Mouse (Mus musculus) heart, postnatal 0 days (tissue): ENCODE results near the gene Tgfbr3. TPM values are rescaled to one million over a fixed set of nuclear protein-coding genes. Genes with fewer than 3 reads are reported as not detected.

Experiments used
- ATAC-seq: fragments of 200-750 bp; cut with Nextera tagmentation; 2 replicates; pipeline ENCODE4 v1.8.0; 2017; ENCODE audit warnings: low read depth, moderate number of reproducible peaks, moderate library complexity; ENCODE audit not compliant: insufficient read depth
- DNase-seq: peaks from one replicate; pipeline ENCODE4 v3.0.0-alpha.2; 2016; ENCODE audit warnings: low spot score
- H3K27ac ChIP-seq: fragments of 300-500 bp; sonication (generic); 2 replicates; pipeline ENCODE4 v1.5.1; 2014; ENCODE audit warnings: low read depth, mild to moderate bottlenecking
- H3K27me3 ChIP-seq: fragments of 300-500 bp; sonication (generic); 2 replicates; pipeline ENCODE4 v1.6.1; 2014; ENCODE audit warnings: low read length, mixed read lengths; ENCODE audit not compliant: control insufficient read depth, insufficient read depth
- H3K36me3 ChIP-seq: fragments of 300-500 bp; sonication (generic); replicated peaks from 2 replicates; pipeline ENCODE4 v1.6.1; 2014; ENCODE audit warnings: low read length, mixed read lengths; ENCODE audit not compliant: control insufficient read depth, insufficient read depth
- H3K4me1 ChIP-seq: fragments of 300-500 bp; sonication (generic); 2 replicates; pipeline ENCODE4 v1.6.1; 2014; ENCODE audit warnings: antibody characterized with exemption; ENCODE audit not compliant: control insufficient read depth, insufficient read depth
- H3K4me2 ChIP-seq: fragments of 300-500 bp; sonication (generic); 2 replicates; pipeline ENCODE4 v1.6.1; 2014; ENCODE audit warnings: low read depth, mild to moderate bottlenecking, low read length, moderate library complexity
- H3K4me3 ChIP-seq: fragments of 300-500 bp; sonication (generic); 2 replicates; pipeline ENCODE4 v1.5.1; 2014; ENCODE audit warnings: low read depth, low read length
- H3K9ac ChIP-seq: fragments of 300-500 bp; sonication (generic); replicated peaks from 2 replicates; pipeline ENCODE4 v1.6.1; 2014; ENCODE audit warnings: low read depth, low read length, mixed read lengths
- H3K9me3 ChIP-seq: fragments of 300-500 bp; sonication (generic); replicated peaks from 2 replicates; pipeline ENCODE4 v1.6.1; 2016; ENCODE audit warnings: low read length; ENCODE audit not compliant: control insufficient read depth
- CTCF ChIP-seq: IDR thresholded peaks from 2 replicates; pipeline ENCODE4 v1.5.1; 2016; ENCODE audit warnings: antibody characterized with exemption, control low read depth, low read depth
- EP300 ChIP-seq: IDR thresholded peaks from 2 replicates; pipeline ENCODE4 v1.6.1; 2016; ENCODE audit warnings: antibody characterized with exemption, low read depth
- WGBS: fragments of 180-500 bp; shearing (Covaris S2); extraction: QIAGEN DNeasy Blood & Tissue Kit; methylation state at CpG from one replicate; pipeline ENCODE4 v1.1.7; 2014; 5-methylcytosine and 5-hydroxymethylcytosine counted together
- polyA plus RNA-seq: library from polyadenylated mRNA; unstranded; fragments of >200 nt; fragmentation: Nextera tagmentation; extraction: Ambion mirVana; gene quantifications from 2 replicates; pipeline ENCODE4 v1.2.1, GENCODE M21; 2015
- total RNA-seq: library from RNA; depleted of rRNA; stranded (reverse); fragments of >200 nt; gene quantifications from 2 replicates; pipeline ENCODE4 v1.2.3, GENCODE M21; 2014; ENCODE audit warnings: low replicate concordance

Tgfbr3 gene
- total and polyA plus RNA-seq, 2 experiments from 2014 or later, result 11.8 to 60.6 TPM

DNA sequence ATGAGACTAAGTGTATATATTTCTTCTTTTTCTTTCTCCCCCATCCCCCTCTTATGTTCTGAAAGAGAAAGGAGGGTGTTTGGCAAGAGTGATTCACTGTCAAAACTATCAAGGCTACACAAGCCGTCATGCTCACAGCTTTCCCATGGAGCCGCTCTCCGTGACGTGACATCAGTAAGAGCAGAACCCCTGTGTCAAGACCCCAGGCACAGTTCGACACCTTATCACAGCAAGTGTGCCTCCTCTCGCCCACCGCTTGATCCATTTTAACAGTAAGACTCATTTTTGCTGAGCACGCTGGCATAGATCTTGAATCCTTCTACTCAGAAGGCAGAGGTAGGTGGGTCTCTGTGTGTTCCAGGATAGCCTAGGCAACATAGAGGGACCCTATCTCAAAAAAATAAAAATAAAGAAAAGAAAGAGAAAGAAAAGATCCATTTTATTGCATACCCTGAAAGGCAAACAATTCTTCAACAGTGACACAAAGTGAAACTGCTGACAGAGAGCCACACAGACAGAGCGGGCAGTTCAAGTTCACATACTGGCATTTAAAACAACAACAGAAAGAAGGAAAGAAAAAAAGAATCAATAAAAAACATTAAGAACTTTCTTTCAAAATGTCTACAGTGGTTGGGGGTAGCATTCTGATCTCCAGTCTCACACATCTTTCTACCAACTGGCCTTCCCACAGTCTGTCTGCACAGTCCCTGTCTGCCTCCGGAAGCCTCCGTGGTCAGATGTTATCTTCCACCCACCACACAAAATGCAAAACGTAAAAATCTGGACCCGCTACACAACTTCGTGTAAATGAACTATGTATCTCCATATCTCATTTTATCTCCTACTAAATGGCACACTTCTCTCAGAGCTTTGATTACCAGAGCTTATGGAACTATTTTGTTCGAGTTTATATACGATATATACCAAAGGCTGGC lies 24.7 kb downstream of the Tgfbr3 start:
- Histone ChIP-seq H3K27ac (no peak overlapping the region), H3K36me3 (peaks cover 13% of the 10 kb centered on the region; the same call in 1 of the 2 replicates), H3K27me3 (no peaks in the 10 kb centered on the region), H3K4me2 (no peak overlapping the region), H3K4me1 (peaks cover 39% of the 10 kb centered on the region), H3K9me3 (no peaks in the 10 kb centered on the region), H3K4me3 (no peak overlapping the region), H3K9ac (no peak overlapping the region)
- TF ChIP-seq CTCF (no peak), EP300 (no peak)
- DNase-seq (no peak), ATAC-seq (no peak)
- 86% methylated on average over 16 of the region's 16 CpGs for WGBS

DNA sequence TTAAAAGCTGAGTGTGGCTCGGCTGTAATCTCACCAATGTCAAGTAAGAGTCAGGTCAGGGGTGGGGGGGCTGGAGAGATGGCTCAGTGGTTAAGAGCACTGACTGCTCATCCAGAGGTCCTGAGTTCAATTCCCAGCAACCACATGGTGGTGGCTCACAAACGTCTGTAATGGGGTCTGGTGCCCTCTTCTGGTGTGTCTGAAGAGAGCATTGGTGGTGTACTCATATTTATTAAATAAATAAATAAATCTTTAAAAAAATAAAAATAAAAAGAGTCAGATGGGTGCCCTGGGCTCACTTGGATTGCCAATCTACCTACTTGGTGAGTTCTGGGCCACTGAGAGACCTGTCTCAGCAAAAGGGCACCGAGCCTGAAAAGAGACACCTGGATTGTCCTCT lies 25.6 kb downstream of the Tgfbr3 start:
- no peaks in the 10 kb centered on the region for H3K27me3 ChIP-seq
- H3K27ac ChIP-seq, result no peak overlapping the region
- DNase-seq (no peak), ATAC-seq (no peak)
- peaks cover 35% of the 10 kb centered on the region for H3K4me1 ChIP-seq
- H3K9me3 ChIP-seq, result no peaks in the 10 kb centered on the region
- TF ChIP-seq EP300 (no peak), CTCF (no peak)
- H3K9ac ChIP-seq, result no peak overlapping the region
- H3K4me2 ChIP-seq, result no peak overlapping the region
- 92% methylated on average over 3 of the region's 3 CpGs for WGBS
- peaks cover 19% of the 10 kb centered on the region for H3K36me3 ChIP-seq
- no peak overlapping the region for H3K4me3 ChIP-seq

DNA sequence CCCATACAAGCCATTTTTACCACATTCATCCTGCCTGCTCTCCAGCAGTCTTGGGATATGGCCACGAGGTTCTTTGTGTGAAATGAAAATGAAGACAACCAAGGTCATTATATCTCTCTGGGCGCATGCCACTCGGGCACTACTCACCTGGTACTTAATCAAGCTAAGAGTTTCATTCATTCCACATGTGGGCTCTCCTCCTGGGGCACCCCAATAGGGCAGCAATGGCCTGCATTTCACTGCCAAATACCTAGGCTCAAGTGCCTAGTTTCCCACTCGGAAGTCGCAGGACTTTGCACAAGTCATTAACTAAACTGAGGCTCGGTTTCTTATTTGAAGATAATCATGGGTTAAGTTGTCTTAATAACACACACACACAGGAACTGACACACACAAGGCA lies 27.5 kb downstream of the Tgfbr3 start:
- no peak overlapping the region for H3K4me2 ChIP-seq
- H3K4me3 ChIP-seq, result no peak overlapping the region
- no peaks in the 10 kb centered on the region for H3K9me3 ChIP-seq
- H3K27me3 ChIP-seq, result no peaks in the 10 kb centered on the region
- H3K4me1 ChIP-seq, result peaks cover 20% of the 10 kb centered on the region
- H3K9ac ChIP-seq, result no peak overlapping the region
- peak overlapping the region; percentile 71 for H3K27ac ChIP-seq
- 60% methylated on average over 6 of the region's 6 CpGs for WGBS
- DNase-seq, result no peak
- peaks cover 19% of the 10 kb centered on the region for H3K36me3 ChIP-seq
- ATAC-seq, result no peak
- TF ChIP-seq EP300 (no peak), CTCF (no peak)

DNA sequence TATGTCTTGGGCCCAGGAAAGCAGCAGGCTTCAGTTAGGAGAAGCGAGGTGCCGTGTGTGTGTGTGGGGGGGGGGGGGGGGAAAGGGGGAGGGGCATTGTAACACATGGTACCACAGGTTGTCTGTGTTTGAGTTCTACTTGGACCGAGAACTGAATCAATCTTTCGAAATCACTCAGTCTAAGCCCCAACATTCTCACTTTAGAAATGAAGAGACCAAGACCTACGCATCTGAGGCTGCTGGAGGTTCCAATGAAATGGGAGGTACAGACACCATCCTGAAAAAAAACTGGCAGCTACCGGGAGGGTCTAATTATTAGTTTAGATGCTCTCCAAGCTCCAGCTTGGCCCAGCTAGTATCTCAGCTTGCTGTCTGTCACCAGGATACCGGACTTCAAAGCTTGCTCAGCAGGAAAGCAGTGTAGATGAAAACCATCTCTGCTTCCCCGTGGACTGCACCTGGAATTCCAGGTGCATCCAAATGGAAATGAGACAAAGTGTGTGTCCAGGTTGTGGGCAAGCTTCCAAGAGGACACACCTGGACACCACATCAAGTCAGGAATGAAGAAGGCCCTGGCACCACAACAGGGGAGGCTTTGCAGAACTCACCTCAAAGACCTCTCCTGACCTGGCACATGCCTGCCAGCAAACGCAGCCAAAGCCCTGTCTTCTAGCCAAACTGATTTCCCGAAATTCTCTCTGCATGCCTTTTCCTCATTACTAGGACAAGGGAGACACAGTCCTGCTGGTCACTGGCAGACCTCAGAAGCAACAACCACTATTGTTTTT lies 28.5 kb downstream of the Tgfbr3 start:
- peaks cover 19% of the 10 kb centered on the region for H3K36me3 ChIP-seq
- no peaks in the 10 kb centered on the region for H3K9me3 ChIP-seq
- no peaks in the 10 kb centered on the region for H3K27me3 ChIP-seq
- H3K4me1 ChIP-seq, result peaks cover 20% of the 10 kb centered on the region
- TF ChIP-seq EP300 (no peak), CTCF (no peak)
- no peak overlapping the region for H3K4me3 ChIP-seq
- no peak overlapping the region for H3K4me2 ChIP-seq
- peak overlapping the region; percentile 71 for H3K27ac ChIP-seq
- DNase-seq, result peak; percentile 49
- 63% methylated on average over 10 of the region's 10 CpGs for WGBS
- ATAC-seq, result peak; percentile 49
- H3K9ac ChIP-seq, result no peak overlapping the region

DNA sequence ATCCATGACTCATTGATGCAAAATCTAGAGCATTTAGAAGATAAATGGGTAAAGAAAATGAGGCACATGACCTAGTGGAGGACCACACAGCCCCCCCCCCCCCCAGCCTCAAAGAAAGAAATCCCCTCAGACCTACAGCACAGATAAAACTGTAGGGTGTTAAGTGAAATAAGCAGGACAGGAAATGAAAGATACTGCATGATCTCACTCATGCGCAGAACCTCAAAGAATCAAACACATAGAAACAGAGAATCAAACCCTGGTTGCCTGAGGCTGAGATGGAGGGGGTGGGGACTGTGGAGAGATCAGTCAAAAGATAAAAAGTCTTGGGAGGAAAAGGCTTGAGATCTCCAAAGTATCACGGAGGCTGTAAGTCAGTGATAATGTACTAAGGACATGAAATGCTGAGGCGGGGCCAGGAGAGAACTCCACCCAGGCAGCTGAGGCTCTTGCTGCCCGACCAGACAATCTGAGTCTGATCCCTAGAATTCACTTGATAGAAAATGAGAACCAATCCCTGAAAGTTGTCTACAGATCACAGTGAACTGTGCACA lies 29.9 kb downstream of the Tgfbr3 start:
- H3K9me3 ChIP-seq, result no peaks in the 10 kb centered on the region
- ATAC-seq (no peak), DNase-seq (no peak)
- no peak overlapping the region for H3K4me3 ChIP-seq
- TF ChIP-seq CTCF, result no peak
- no peak for TF ChIP-seq EP300
- peaks cover 20% of the 10 kb centered on the region for H3K4me1 ChIP-seq
- no peak overlapping the region for H3K9ac ChIP-seq
- H3K27ac ChIP-seq, result no peak overlapping the region
- H3K36me3 ChIP-seq, result peaks cover 12% of the 10 kb centered on the region
- H3K27me3 ChIP-seq, result no peaks in the 10 kb centered on the region
- H3K4me2 ChIP-seq, result no peak overlapping the region
- WGBS, result 65% methylated on average over 4 of the region's 4 CpGs
